Mouse (Mus musculus) heart, adult 2 months (tissue): Measurements from ENCODE around the gene Rsbn1l.

ENCODE experiments used
- CTCF ChIP-seq: fragments of 200-600 bp; IDR thresholded peaks from 2 replicates; pipeline ENCODE4 v1.8.1; 2022; ENCODE audit warnings: antibody characterized with exemption, mild to moderate bottlenecking, moderate library complexity
- POLR2A ChIP-seq: fragments of 200-500 bp; IDR thresholded peaks from 2 replicates; pipeline ENCODE4 v1.6.1; 2011; ENCODE audit warnings: mild to moderate bottlenecking, low read depth, low read length, control low read depth; ENCODE audit not compliant: insufficient read depth

DNA sequence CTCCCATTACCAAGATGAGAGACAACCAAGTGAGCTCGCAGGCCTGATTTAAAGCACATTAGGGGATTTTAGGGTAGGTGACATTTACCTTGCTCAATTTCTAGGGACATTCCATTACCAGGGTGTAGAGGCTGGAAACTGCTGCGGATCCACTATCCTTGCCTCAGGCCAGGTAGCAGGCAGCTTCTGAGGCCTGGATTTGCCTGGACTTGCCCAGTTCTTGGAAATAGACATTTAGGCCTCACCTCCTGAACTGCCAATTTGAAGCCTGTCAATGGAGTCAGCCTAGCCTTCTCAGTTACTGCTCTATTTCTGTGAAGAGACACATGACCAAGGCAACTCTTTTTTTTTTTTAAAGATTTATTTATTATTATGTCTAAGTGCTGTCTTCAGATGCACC lies 4.7 kb upstream of the Rsbn1l start:
- TF ChIP-seq CTCF (no peak), POLR2A (no peak)
